Mouse (Mus musculus) cerebellum, postnatal 25 days (tissue): ENCODE results near the gene Olfr866.

ENCODE experiments used
- DNase-seq, 2 experiments: peaks; one replicate each; pipeline ENCODE4 v3.0.0; 2021; ENCODE audit warnings: mixed read lengths in 2 of 2

The Olfr866 gene

DNA sequence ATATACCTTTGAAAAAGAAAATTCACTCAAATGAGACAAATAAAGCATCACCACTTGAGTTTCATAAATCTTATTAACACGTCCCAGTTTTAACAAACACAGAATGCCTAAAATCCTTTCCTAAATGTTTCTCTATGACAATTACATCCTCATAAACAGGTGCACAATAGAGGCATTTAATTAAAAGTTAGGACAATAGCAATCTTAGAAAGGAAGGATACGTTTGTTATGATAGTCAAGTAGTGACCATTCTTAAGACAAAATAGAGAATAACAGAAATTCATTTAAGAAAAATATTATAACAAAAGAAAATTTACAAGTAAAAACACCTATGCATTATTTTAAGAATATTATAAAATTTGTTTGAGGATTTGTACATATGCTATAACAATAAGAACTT is at the start of gene Olfr866:
Olfr866 (minus strand) TSS at position 101 of the 400 bp plus-strand sequence.
- DNase-seq: no peak

DNA sequence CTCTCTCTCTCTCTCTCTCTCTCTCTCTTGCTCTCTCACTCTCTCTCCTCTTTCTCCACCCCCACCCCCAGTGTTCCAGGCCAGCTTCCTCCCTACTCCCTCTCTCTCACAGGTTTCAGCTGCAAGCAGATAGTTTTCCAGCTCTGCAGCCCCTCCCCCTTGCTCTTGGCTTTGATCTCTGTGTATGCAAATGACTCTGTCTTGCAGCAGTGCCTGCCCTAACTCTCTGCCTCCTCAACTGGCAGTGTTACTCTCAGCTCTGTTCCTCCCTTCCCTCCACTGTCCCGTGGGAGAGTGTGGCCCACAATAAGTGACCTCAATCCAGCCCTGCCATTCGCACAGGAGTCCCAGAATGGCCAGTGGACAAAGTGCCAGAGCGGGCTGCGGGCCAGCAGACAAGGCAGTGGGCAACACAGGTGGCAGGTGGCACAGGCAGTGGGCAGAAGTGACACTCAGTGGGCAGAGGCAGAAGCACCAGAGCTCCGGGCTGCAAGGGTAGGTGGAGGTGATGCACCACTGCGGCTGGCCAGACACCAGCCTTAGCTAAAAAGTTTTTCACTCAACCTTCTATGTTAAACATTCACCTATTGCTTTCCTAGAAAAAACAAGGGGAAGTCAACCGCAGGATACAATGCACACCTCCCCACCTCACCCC is 45.8 kb upstream of the Olfr866 start:
- peak in 1 of 2 experiments; percentile 2 for DNase-seq

DNA sequence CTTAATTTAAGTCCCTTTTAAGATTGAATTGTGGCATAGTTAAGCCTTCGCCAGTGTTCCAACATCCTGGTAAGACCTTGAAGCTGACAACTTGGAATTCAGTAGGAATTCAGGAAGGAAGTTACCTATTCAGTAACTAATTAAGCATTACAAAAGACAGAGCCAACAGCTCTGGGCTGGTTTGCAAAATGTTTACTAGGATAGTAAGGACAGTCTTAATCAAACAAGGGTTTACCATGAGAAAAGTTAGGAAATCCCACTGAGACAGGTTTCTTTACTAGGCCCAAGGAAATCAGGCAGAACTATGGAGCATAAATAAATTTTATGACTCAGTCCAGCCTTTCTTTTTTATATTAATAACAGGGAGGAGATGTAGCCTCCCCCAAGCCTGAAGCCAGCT is 43.5 kb upstream of the Olfr866 start:
- DNase-seq: no peak

DNA sequence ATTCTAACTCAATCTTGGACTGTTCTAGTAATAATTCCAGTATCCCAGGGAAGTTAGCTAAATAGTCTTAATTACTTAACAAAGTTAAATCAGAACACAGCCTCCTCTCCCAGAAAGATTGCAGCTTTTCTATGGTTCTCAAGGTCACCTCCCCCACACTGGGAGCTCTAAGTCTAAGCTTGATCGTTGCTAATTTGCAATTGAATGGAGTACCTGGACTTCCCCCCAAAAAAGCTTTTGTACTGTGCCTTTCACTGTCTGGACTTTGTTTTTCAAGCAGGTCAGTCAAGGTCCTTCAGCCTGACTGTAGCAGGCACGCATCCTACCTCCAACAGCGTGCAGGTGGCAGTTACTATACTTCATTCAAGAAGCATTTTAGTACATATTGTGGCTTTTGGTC is 42.4 kb upstream of the Olfr866 start:
- DNase-seq: no peak

DNA sequence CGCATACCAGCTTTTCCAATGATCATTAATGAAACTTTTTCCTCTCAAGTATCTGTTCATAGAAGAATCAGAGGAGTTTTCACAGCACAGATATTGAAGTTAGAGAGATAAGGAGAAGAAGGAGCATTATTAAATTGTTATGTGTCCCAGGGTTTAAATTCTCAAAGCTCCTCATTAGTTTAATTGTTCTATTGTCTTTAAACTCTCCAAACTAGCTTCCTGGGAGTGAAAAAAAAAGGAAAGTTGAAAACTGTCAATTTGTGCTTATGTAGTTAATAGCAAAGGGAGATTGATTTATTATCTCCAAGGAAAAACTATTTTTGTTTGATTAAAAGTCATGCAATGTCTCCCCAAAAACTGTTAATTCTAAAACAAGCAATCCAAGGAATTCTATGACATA is 29.6 kb upstream of the Olfr866 start, which contains the start of gene Olfr867:
Olfr867 (minus strand) TSS at position 101 of the 400 bp plus-strand sequence.
- DNase-seq: no peak

DNA sequence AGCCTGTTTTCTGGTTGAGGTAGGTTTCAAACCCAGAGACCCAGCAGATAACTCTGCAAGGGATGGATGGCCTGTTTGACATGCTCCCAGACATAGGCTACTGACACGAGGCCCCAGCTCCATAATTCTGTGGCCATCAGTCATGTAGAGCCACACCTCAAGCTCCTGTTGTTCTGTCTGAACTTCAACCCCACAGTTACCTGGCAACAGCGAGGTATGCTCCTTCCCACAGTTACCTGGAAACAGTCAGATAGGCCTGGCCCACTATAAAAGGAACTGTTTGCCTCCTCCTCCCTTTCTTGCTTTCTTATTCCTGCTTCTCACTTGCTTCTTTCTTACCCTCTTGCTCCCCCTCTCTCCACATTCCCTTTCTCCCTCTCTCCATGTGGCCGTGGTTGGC is 20.1 kb upstream of the Olfr866 start:
- DNase-seq: no peak
